Mouse (Mus musculus) layer of hippocampus, postnatal 10 days (tissue): ENCODE data around the gene Ddah2. TPM values are rescaled to one million over a fixed set of nuclear protein-coding genes. Genes with fewer than 3 reads are reported as not detected.

ENCODE experiments used
- DNase-seq, 2 experiments: peaks; one replicate each; pipeline ENCODE4 v3.0.0; 2021; ENCODE audit warnings: low spot score in 2 of 2
- total RNA-seq, 2 experiments: library from RNA; stranded (reverse); gene quantifications; 2 replicates each; pipeline ENCODE4 v1.2.3; 2021

Gene Ddah2
- total RNA-seq, 2 experiments from 2014 or later = 47.3 to 59.0 TPM

DNA sequence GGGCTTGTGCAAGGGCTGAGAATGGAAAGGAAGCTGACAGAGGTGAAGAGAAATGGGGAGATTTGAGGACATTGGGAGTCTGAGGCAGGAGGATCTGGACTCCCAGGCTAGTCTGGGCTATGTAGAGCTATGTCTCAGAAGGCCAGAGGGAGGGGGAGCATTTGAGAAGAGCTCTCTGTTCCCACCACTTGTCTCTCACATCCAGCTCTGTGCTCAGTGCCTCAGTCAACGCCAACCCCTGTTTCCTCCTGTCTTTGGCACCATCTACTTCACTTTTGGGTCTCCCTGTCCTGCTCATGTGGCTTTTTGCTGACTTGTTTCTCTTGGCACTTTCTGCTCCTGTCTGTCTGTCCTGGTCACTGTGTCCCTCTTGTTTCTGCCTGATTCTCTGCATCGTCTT is 18.4 kb downstream of the Ddah2 start:
- no peak for DNase-seq

DNA sequence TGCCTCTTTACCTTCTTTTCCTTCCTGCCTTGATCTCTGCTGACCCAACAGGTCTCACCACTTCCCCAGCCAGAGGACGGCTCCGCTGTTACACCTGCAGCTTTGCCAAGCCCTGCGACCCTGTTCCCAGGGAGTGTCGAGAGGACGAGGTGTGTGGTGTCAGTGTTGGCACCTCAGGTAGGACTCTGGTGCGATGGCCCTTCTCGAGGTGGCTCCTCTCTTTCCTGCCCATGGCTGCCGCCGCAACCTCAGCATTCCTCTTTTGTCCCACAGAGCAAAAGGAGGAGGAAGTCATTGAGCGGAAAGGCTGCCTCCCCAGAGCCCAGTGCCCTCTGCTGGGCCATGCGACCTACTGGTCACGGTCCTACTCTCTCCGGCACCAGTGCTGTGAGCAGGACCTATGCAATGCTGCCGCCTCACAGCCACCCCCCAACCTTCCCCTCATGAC is 19.0 kb downstream of the Ddah2 start, which contains the start of gene Ly6g6d:
Gene Ly6g6d (minus strand): TSS at position 280 of the 448 bp plus-strand sequence.
- peak in 1 of 2 experiments; percentile 43 for DNase-seq

DNA sequence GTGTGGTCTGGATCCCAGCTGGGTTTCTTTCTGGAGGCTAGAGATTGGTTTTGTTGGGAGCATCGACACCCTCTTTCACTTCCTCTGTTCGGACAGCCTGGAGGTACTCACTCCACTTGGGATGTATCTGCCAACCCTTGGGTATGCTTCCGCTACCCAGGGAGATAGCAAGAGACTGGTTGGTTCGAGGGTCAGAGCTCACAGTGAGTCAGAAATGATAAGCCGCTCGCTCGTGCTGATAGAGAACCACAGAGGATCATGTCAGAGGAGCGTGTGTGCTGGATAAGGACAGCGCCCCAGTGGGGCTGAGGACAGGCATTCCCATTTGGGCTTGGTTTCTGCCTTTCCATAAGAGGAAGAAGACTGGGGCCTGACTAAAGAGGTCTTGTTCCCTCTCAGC is 20.9 kb downstream of the Ddah2 start:
- DNase-seq = no peak

DNA sequence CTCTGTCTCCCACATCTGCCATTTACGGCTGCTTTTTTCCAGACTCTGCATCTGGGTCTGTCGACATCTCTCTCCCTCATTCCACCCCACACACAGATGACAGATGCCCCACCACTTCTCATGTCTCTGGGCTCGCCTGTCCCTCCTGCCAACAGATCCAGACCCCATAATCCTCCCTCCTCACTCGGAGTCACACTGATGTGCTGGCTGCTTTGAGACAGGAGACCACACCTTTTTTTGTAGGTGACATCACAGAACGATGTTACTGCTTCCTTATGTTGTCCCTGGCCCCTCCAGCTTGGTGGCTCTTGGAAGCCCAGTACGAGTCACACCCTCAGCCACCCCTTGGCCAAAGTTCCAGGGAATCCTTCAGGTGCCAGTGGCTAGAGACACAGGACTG is 21.4 kb downstream of the Ddah2 start:
- no peak for DNase-seq

DNA sequence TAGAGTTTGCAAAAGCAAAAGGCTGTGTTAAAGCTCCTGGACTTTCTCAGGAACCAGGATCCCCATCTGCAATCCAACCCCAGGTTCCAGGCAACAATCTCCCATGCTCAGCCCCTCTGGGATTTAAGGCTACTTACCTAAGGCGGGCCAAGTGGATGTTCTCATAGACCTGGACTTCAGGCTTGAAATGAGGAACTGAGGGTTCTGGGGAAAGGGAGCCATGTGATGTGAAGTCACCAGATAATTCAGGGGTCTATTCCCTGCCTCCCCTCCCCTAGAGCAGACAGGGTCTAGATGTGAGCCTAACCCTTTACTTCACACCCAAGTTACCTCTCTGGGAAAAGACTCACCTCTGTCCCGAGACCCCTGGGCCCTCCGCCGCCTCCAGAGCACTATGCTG is 21.9 kb downstream of the Ddah2 start:
- DNase-seq = no peak

DNA sequence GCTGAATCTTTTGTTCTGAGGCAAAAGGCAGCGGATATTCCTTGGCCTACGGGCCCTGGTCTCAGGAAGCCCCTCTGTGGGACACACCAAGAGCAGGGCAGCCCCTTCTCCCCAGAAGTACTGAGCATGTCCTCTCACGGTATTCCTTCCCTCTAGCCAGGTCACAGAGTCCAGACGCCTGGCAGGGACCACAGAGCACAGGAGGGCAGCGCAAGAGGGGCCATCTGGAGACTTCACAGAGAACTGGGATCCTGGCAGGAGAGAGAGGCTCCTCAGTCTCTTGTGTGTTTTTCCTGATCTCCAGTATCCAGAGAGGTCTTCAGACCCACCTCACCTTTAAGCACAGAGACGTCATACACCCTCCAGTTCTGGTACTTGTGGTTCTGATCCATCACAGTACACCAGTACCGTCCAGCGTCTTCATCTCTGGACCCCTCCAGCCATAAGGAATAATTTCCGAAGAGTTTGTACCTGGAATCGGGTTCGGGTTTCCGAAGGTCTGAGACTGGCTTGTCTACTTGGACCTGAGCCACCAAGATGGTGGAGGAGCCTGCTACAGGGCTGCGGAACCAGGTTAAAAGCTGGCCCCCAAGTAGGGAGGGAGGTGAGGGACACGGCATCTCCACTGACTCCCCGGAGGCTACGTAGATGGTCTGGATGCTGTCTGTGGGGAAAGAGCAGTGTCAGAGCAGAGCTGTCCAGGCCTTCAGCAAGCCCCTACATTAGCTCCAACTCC is 24.2 kb downstream of the Ddah2 start:
- DNase-seq = no peak

DNA sequence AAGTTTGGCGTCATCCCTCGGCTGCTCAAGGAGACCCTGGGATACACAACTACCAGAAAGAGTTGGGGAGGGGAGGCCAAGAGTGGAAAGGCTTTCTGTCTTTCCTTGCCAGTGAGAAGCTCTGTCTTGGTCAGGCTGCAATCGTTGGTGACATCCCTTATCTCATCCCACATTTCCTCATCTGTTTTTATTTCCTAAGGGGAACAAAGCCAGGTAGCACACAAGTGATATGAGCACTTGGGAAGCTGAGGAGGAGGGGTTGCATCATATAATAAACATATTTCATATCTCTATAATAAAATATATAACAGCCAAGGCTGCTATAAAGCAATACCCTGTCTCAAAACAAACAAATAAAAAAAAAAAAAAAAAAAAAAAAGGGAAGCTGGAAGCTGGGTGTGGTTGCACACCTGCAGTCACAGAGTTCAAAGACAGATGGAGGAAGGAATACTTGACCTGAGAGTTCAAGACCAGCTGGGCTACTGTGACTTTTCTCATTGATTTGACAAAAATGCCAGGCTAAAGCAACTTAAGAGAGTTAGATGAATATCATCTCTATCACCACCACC is 25.2 kb downstream of the Ddah2 start:
- DNase-seq = no peak

DNA sequence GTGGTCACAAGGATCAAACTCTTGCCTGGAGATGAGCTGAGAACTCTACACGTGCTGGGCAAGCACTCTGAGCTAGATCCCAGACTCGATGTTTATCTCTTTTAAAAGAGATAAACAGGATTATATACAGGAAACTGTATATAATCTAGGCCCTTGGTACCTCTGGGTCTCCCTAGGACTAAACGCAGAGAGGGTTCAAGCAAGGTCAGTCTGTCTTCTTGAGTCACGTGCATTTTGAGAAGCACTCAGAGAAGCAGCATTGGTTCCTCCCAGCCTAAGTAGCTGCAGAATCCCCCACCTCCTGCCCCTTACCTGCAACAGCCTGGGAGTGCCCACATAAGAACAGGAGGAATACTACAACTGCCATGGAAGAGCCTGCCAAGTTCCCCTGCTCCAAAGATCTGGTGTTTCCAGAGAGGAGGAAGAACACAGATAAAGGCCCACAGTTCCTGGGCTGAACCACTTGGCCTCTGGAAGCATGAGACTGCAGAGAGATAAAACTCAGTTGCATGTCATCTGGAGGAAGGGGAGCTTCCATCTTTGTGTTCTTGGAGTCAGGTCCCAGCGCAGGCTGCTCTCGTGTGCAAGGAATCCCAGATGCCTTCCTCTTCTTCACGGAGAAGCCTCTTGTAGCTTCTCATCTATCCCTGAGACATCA is 26.5 kb downstream of the Ddah2 start, which contains the start of gene Ly6g6f:
Gene Ly6g6f (minus strand): TSS at position 403 of the 658 bp plus-strand sequence.
- DNase-seq = no peak

DNA sequence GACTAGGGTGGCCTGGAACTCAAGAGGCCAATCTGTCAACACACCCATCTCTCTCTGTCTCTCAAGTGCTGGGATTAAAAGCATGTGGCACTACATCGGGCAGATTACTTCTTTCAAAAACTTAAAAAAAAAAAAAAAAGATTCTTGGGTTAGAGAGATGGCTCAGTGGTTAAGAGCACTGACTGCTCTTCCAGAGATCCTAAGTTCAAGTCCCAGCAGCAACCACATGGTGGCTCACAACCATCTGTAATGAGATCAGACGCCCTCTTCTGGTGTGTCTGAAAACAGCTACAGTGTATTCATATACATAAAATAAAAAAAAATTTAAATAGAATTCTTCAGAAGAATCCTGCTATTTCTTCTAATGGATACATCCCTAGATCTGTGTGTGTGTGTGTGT is 29.3 kb downstream of the Ddah2 start:
- DNase-seq = no peak

DNA sequence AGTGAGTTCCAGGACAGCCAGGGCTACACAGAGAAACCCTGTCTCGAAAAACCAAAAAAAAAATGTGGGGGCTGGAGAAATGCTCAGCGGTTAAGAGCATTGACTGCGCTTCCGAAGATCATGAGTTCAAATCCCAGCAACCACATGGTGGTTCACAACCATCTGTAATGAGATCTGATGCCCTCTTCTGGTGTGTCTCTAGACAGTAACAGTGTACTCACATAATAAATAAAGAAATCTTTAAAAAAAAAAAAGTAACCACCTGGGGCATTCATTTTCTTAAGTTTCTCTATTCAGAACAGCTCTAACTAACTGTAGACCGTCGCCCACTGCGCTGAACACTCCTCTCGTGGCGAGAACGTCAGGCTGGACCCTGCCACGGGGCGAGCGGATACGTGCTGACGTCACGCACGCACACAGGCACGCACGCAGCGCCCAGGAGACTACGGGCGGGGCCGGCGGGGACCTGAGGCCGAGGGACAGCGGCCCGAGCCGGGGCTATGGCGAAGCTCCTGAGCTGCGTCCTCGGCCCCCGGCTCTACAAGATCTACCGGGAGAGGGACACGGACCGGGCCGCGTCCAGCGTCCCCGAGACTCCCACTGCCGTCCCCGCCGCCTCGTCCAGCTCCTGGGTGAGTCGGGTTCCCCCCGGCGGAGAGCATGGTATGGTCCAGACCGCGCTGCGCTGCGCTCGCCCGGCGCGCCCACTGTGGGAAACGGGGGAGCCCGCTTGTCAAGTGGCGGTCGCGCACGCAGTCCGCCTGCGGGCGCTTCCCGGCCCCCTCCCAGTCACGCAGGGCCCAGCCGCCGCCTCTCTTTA is 30.2 kb downstream of the Ddah2 start, which contains the start of gene Abhd16a:
Gene Abhd16a (plus strand): TSS at position 439 of the 820 bp plus-strand sequence.
- DNase-seq = peak; percentile 94 to 95

DNA sequence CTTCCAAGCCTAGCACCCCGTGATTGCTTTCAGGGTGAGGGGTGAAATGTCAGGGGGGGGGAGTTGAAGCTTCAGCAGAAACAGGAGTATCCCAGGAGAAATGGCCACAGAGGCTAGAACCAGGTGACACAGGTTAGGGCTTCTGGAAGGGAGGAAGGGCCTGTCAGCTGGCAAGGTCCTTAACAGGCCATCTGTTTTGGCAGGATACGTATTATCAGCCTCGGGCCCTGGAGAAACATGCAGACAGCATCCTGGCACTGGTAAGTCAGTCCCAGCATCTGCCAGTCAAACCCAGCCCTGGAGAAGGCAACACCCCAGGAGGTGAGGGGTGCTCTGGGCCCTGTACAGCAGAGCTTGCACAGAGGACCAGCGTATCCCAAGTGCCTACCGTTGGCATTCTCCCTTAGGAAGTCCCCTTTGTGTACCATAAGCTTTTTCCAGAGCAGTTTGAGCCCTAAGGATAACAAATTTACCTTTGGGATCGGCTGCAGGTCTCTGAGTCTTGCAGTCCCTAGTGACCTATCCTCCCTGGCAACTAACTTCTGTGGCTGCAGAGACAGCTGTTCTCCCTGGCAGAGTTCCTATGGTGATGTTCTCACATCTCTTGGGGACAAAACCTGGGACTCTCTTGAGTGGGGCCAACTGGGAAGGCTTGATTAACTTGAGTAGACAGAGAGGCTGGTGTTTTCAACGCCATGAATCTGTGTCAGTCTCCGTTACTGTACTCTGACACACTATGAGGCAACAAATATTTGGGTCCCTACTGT is 31.5 kb downstream of the Ddah2 start:
- DNase-seq = no peak

DNA sequence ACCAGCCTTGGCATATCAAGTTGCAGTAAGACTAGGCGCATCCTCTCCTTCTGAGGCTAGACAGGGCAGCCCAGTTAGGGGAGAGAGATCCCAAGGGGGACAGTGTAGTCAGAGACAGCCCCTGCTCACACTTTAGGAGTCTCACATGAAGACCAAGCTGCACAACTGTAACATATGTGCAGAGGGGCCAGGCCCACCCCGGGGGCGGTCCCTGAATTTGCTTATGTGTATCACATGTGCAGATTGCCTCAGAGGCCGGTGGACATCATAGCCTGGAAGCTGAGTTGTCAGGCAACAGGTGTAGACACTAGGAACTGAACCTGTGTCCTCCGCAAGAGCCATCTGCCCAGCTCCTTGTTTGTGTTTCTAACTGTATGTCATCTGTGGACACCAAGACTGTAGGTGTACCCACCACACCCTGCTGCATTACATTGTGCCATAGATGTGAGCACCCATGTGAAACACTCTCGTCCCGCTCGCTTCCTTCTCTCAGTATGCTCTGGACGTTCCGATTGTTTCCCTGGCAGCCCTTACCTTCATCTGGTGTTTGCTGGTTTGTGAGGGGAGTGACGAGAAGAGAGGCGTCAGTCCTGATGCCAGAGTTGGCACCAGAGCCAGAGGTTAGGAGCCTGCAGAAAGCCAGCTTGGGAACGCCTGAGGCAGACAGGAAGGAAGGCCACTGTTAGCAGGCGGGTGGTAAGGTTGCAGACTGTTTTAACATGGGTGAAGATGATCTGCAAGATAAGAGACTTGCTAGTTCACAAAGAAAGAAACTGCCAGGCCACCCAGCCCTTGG is 33.8 kb downstream of the Ddah2 start:
- no peak for DNase-seq

DNA sequence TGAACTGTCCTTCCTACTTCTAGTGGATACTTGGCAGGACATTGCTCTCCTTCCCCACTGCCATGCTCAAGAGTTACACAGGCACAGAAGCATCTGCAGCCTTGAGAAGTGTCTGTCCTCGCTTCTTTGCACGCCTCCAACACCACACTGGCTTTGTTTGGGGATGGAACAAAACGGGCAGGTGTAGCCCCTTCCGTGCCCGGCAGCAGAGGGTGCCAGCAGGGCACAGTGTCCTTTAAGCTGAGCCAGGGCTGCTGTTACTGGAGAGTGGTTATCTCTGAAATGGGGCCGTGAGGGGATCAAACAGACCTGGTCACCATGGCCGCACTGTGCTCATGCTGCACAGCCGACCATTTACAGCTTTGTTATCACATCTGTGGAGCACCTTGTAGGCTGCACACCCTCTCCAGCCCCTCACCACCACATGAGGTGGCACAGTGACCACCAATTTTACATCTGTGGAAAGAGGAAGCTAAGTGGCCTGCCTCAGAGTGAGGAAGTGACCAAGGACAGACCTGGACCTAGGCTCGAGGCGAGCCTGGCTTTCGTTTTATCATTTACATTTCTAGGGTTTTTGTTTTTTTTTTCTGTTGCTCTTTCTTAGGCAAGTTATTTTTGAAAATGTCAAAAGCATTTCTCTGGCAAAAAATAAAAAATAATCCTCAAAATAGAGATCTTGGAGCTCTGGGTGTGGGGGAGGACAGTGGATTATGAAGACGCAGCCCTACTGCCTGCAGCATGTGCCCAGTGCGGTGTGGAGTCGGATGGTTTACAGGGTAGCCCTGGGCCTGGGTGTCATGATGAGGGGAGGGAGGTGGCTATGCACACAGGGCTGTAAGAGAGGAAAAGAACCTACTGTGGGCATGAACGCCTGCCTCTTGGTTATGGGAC is 35.9 kb downstream of the Ddah2 start:
- no peak for DNase-seq

DNA sequence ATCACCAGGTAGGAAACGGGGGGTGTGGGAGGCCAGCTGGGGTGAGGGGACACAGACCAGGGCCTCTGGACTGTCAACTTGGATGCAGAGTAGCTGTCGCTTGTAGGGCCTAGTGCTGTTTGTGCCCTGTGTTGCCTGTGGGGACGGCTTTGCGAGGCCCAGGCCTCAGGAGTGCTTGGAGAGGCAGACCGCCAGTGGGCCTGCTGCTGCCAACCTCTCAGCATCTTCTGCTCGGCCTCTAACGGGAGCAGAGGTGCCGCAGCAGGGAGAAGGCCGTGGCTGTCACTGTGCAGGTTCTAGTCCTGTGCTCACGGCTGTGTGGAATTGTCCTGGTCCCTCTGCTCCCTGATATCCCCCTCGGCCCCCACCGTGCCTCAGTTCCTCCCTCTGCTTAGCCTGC is 37.8 kb downstream of the Ddah2 start:
- DNase-seq = no peak

DNA sequence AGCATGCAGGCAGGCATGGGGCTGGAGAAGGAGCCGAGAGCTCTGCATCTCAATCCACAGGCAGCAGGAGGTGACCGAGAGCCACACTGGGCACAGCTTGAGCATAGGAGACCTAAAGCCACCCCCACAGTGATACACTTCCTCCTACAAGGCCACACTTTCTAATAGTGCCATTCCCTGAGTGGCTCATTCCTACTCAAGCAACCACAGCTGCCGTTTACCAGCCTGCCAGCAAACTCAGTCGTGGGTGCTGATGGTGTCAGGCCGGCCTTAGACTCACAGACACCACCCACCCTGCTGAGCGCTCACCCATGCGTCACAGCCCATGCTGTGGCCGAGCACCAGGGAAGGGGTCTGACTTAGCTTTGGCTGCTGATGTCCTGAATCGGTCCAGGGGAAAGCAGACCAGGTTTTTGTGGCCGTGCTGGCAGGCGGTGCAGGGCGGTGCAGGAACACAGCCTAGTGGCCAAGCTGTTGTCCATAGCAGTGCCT is 38.4 kb downstream of the Ddah2 start:
- peak in 1 of 2 experiments; percentile 51 for DNase-seq

DNA sequence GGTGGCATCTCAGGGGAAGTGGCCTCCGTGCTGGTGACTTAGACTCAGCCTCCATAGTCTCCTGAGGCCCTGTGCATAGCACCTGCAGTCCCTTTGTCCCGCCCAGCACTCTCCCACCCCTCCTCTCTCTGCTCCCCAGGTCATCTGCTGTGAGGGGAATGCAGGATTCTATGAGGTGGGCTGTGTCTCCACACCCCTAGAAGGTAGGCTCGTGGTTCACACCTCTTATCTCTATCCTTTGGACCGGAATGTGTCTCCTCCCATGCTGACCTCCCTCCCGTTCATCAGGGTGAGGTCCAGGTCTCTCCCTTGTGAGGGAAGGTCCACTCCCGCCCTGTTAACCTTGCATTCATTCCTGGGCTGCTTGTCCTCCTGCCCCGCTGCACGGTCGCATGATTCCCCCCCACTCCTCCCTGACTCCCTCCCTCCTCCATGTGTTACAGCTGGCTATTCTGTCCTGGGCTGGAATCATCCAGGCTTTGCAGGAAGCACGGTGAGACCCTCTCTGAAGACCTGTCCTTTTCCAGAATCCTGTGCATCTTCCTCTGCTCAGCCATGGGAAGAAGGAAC is 41.4 kb downstream of the Ddah2 start:
- DNase-seq = no peak

DNA sequence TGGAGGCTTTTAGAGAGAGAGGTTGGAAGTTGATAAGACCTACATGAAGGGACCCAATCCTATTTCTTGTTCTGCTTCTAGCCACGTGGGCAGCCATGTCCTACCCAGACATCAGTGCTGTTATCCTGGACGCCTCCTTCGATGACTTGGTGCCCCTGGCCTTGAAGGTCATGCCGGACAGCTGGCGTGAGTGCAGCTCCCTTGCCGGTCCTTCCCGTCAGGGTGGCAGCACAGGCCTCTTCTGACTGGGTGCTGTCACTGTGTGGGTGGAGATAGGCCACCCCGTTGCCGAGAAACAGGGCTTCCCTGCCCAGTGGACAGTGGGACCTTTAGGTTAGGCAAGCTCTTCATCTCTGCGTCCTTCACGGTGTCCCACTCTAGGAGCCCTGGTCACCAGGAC is 42.3 kb downstream of the Ddah2 start:
- no peak for DNase-seq

DNA sequence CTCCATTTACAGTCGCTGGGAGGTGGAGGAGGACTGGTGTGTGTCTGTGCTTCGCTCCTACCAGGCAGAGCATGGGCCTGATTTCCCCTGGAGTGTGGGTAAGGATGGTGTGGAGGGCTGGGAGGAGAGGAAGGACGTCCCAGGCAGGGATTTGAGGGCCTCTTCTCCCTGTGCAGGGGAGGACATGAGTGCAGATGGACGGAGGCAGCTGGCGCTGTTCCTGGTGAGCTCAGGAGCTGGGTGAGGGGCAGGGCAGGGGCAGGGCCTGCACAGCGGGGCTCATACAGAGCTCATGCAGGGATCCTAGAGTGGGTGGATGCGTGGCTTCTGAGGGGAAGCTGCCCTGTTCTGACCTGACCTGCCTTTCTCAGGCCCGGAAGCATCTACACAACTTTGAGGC is 43.5 kb downstream of the Ddah2 start:
- DNase-seq = no peak
